Mouse (Mus musculus) cerebellum, adult 2 months (tissue): ENCODE results near the gene Rfx3. TPM values are rescaled to one million over a fixed set of nuclear protein-coding genes. Genes with fewer than 3 reads are reported as not detected.
A peak's percentile ranks its signal among the peaks of the same experiment; 100 is the strongest.

Experiments
- DNase-seq, 2 experiments: peaks; one replicate each; pipeline ENCODE4 v3.0.0; 2021
- H3K27ac ChIP-seq: fragments of 200-500 bp; 2 replicates; pipeline ENCODE4 v1.5.1; 2012; ENCODE audit warnings: low read length, control low read depth, inconsistent platforms; ENCODE audit not compliant: insufficient read depth
- H3K27me3 ChIP-seq: fragments of 200-500 bp; 2 replicates; pipeline ENCODE4 v1.6.1; 2012; ENCODE audit warnings: inconsistent platforms, mild to moderate bottlenecking, low read length, moderate library complexity; ENCODE audit not compliant: control insufficient read depth, insufficient read depth
- H3K4me1 ChIP-seq: fragments of 200-500 bp; 2 replicates; pipeline ENCODE4 v1.6.1; 2011; ENCODE audit warnings: low read length; ENCODE audit not compliant: control insufficient read depth, insufficient read depth
- H3K4me3 ChIP-seq: fragments of 200-500 bp; replicated peaks from 2 replicates; pipeline ENCODE3; 2011; ENCODE audit warnings: mild to moderate bottlenecking, low read depth, low read length, control low read depth; ENCODE audit not compliant: insufficient read depth
- CTCF ChIP-seq: fragments of 200-500 bp; IDR thresholded peaks from 2 replicates; pipeline ENCODE4 v1.5.1; 2011; ENCODE audit warnings: low read depth, mild to moderate bottlenecking, control low read depth, low read length, moderate library complexity, borderline replicate concordance; ENCODE audit not compliant: insufficient read depth
- POLR2A ChIP-seq: fragments of 200-500 bp; IDR thresholded peaks from 2 replicates; pipeline ENCODE4 v1.6.1; 2011; ENCODE audit warnings: low read length, control low read depth, borderline replicate concordance; ENCODE audit not compliant: insufficient read depth
- WGBS: fragments of 180-500 bp; shearing (Covaris S2); methylation state at CpG from one replicate; pipeline ENCODE4 v1.1.7; 2018; 5-methylcytosine and 5-hydroxymethylcytosine counted together
- polyA plus RNA-seq: library from polyadenylated mRNA; depleted of rRNA; stranded (reverse); fragments of >200 nt; gene quantifications from 2 replicates; pipeline ENCODE4 v1.2.3, GENCODE M21; 2012; rRNA removed

The Rfx3 gene
- polyA plus RNA-seq = 7.8 and 8.7 TPM in 2 replicates

GRCm38 (mm10) chr19:28010471-28011395 is at the start of gene Rfx3:
Gene Rfx3 (minus strand): TSS chr19:28011166.
- Histone ChIP-seq H3K4me3 (peak within 1 kb of the TSS; percentile 98), H3K27ac (peak within 1 kb of the TSS; percentile 100), H3K27me3 (no peaks in the 10 kb centered on the region), H3K4me1 (no peaks in the 10 kb centered on the region)
- TF ChIP-seq CTCF (no peak), POLR2A (no peak)
- WGBS = under 1% methylated on average over 77 of the region's 78 CpGs
- peak; percentile 54 to 71 for DNase-seq

- no peaks in the 10 kb centered on the region for H3K4me1 ChIP-seq
- no peak for DNase-seq
- H3K27me3 ChIP-seq = no peaks in the 10 kb centered on the region
- H3K27ac ChIP-seq = no peak overlapping the region
- 92% methylated on average over 1 of the region's 1 CpGs for WGBS
- H3K4me3 ChIP-seq = no peak overlapping the region
- TF ChIP-seq POLR2A = no peak
- TF ChIP-seq CTCF = no peak
These were observed 41.1 kb upstream of the Rfx3 start for GRCm38 (mm10) chr19:28052058-28052457.

GRCm38 (mm10) chr19:28051571-28051970 is 40.6 kb upstream of the Rfx3 start:
- no peaks in the 10 kb centered on the region for H3K27me3 ChIP-seq
- DNase-seq = no peak
- no peak for TF ChIP-seq CTCF
- TF ChIP-seq POLR2A = no peak
- H3K27ac ChIP-seq = no peak overlapping the region
- WGBS = 89% methylated on average over 5 of the region's 5 CpGs
- no peaks in the 10 kb centered on the region for H3K4me1 ChIP-seq
- H3K4me3 ChIP-seq = no peak overlapping the region

- TF ChIP-seq POLR2A (no peak), CTCF (no peak)
- Histone ChIP-seq H3K27ac (no peak overlapping the region), H3K4me3 (no peak overlapping the region), H3K4me1 (no peaks in the 10 kb centered on the region), H3K27me3 (no peaks in the 10 kb centered on the region)
- no peak for DNase-seq
- WGBS = 70% methylated on average over 4 of the region's 4 CpGs
These were observed 38.3 kb upstream of the Rfx3 start for GRCm38 (mm10) chr19:28049280-28049679.

- DNase-seq = no peak
- no peak for TF ChIP-seq POLR2A
- no peak for TF ChIP-seq CTCF
- Histone ChIP-seq H3K27ac (no peak overlapping the region), H3K27me3 (no peaks in the 10 kb centered on the region), H3K4me3 (no peak overlapping the region), H3K4me1 (no peaks in the 10 kb centered on the region)
- 92% methylated on average over 5 of the region's 5 CpGs for WGBS
These were observed 35.8 kb upstream of the Rfx3 start for GRCm38 (mm10) chr19:28046806-28047205.

GRCm38 (mm10) chr19:28044950-28045349 is 34.0 kb upstream of the Rfx3 start:
- DNase-seq = no peak
- 84% methylated on average over 5 of the region's 5 CpGs for WGBS
- Histone ChIP-seq H3K27me3 (no peaks in the 10 kb centered on the region), H3K4me3 (no peak overlapping the region), H3K27ac (no peak overlapping the region), H3K4me1 (no peaks in the 10 kb centered on the region)
- TF ChIP-seq CTCF = no peak

- peak; percentile 81 to 90 for DNase-seq
- no peaks in the 10 kb centered on the region for H3K4me1 ChIP-seq
- H3K27me3 ChIP-seq = no peaks in the 10 kb centered on the region
- H3K27ac ChIP-seq = peak overlapping the region; percentile 100
- TF ChIP-seq CTCF (no peak), POLR2A (no peak; the same call in 1 of the 2 replicates)
- under 1% methylated on average over 52 of the region's 52 CpGs for WGBS
- H3K4me3 ChIP-seq = peak overlapping the region; percentile 98
These were observed 943 bp upstream of the Rfx3 start for GRCm38 (mm10) chr19:28011718-28012499.

GRCm38 (mm10) chr19:28011396-28011717 is 391 bp upstream of the Rfx3 start:
- Histone ChIP-seq H3K4me3 (peak overlapping the region; percentile 98), H3K27ac (peak overlapping the region; percentile 100), H3K27me3 (no peaks in the 10 kb centered on the region), H3K4me1 (no peaks in the 10 kb centered on the region)
- WGBS = 0% methylated on average over 30 of the region's 30 CpGs
- DNase-seq = peak; percentile 93 to 94
- TF ChIP-seq POLR2A (peak; percentile 93), CTCF (no peak)
